Mouse (Mus musculus): ENCODE results near the gene Tbc1d22a.

- TF ChIP-seq POLR2A (IDR thresholded peaks at IDR 0.05; ENCODE audit: low read depth, low read length) (no peak), CTCF (IDR thresholded peaks at IDR 0.05; ENCODE audit: extremely low read depth, insufficient read depth, insufficient read length, insufficient replicate concordance) (no peak)
Measured at GRCm38 (mm10) chr15:86326341-86326740, 112.1 kb downstream of the Tbc1d22a start.

All from spleen, adult 2 months (tissue).